Mouse (Mus musculus) midbrain, postnatal 0 days (tissue): ENCODE results near the gene Csf3r. TPM values are rescaled to one million over a fixed set of nuclear protein-coding genes. Genes with fewer than 3 reads are reported as not detected.

Experiments used
- ATAC-seq: fragments of 200-750 bp; cut with Nextera tagmentation; 2 replicates; pipeline ENCODE4 v1.8.0; 2017; ENCODE audit warnings: moderate number of reproducible peaks, mild to moderate bottlenecking, moderate TSS enrichment, moderate library complexity; ENCODE audit not compliant: low FRiP score
- DNase-seq: peaks from one replicate; pipeline ENCODE4 v3.0.0-alpha.2; 2015; ENCODE audit warnings: low spot score
- H3K27ac ChIP-seq: fragments of 300-500 bp; sonication (generic); 2 replicates; pipeline ENCODE4 v1.5.1; 2014; ENCODE audit warnings: low read depth, mild to moderate bottlenecking, low read length, mixed read lengths
- H3K27me3 ChIP-seq: fragments of 300-500 bp; sonication (generic); 2 replicates; pipeline ENCODE4 v1.6.1; 2014; ENCODE audit warnings: low read length, control low read depth, mixed read lengths; ENCODE audit not compliant: insufficient read depth
- H3K36me3 ChIP-seq: fragments of 300-500 bp; sonication (generic); 2 replicates; pipeline ENCODE4 v1.6.1; 2014; ENCODE audit warnings: low read length, control low read depth, mixed read lengths; ENCODE audit not compliant: insufficient read depth
- H3K4me1 ChIP-seq: fragments of 300-500 bp; sonication (generic); 2 replicates; pipeline ENCODE4 v1.6.1; 2014; ENCODE audit warnings: mild to moderate bottlenecking, control low read depth, antibody characterized with exemption, low read length, mixed read lengths; ENCODE audit not compliant: insufficient read depth
- H3K4me2 ChIP-seq: fragments of 300-500 bp; sonication (generic); 2 replicates; pipeline ENCODE4 v1.6.1; 2014; ENCODE audit warnings: low read depth, mild to moderate bottlenecking, low read length, mixed read lengths; ENCODE audit not compliant: poor library complexity, severe bottlenecking
- H3K4me3 ChIP-seq: fragments of 300-500 bp; sonication (generic); 2 replicates; pipeline ENCODE4 v1.5.1; 2014; ENCODE audit warnings: low read depth, mild to moderate bottlenecking, low read length, moderate library complexity
- H3K9ac ChIP-seq: fragments of 300-500 bp; sonication (generic); replicated peaks from 2 replicates; pipeline ENCODE4 v1.6.1; 2014; ENCODE audit warnings: mild to moderate bottlenecking, low read length, moderate library complexity, mixed read lengths; ENCODE audit not compliant: poor library complexity, severe bottlenecking
- H3K9me3 ChIP-seq: fragments of 300-500 bp; sonication (generic); 2 replicates; pipeline ENCODE4 v1.6.1; 2016; ENCODE audit warnings: low read length, control low read depth
- CTCF ChIP-seq: IDR thresholded peaks from 2 replicates; pipeline ENCODE4 v1.5.1; 2016; ENCODE audit warnings: antibody characterized with exemption, mild to moderate bottlenecking
- WGBS: fragments of 180-500 bp; shearing (Covaris S2); extraction: QIAGEN DNeasy Blood & Tissue Kit; methylation state at CpG from one replicate; pipeline ENCODE4 v1.1.7; 2014; 5-methylcytosine and 5-hydroxymethylcytosine counted together
- polyA plus RNA-seq: library from polyadenylated mRNA; unstranded; fragments of >200 nt; fragmentation: Nextera tagmentation; extraction: Ambion mirVana; gene quantifications from 2 replicates; pipeline ENCODE4 v1.2.1, GENCODE M21; 2015
- total RNA-seq: library from RNA; depleted of rRNA; stranded (reverse); fragments of >200 nt; gene quantifications from 2 replicates; pipeline ENCODE4 v1.2.3, GENCODE M21; 2014

The Csf3r gene
- total and polyA plus RNA-seq, 2 experiments from 2014 or later, result 0.60 to 2.2 TPM

- ATAC-seq, result no peak
Measured at GRCm38 (mm10) chr4:126035413-126035812, 11.1 kb downstream of the Csf3r start.

GRCm38 (mm10) chr4:126046851-126047585 is 22.7 kb downstream of the Csf3r start, which contains the start of gene Mrps15:
Gene Mrps15 (plus strand): TSS chr4:126046925.
- Histone ChIP-seq H3K36me3 (peaks cover 21% of the 10 kb centered on the region; the same call in 1 of the 2 replicates), H3K9ac (peak within 1 kb of the TSS; percentile 82), H3K9me3 (no peaks in the 10 kb centered on the region), H3K4me3 (peak within 1 kb of the TSS; percentile 56), H3K4me2 (peak within 1 kb of the TSS; percentile 94), H3K27ac (peak within 1 kb of the TSS; percentile 77), H3K27me3 (no peaks in the 10 kb centered on the region), H3K4me1 (peaks cover 10% of the 10 kb centered on the region; the same call in 1 of the 2 replicates)
- TF ChIP-seq CTCF, result no peak
- peak; percentile 96 for DNase-seq
- 1% methylated on average over 56 of the region's 56 CpGs for WGBS
- peak; percentile 95 for ATAC-seq

More at GRCm38 (mm10) chr4:126035413-126035812, 11.1 kb downstream of the Csf3r start:
- Histone ChIP-seq H3K4me1 (no peaks in the 10 kb centered on the region), H3K36me3 (no peaks in the 10 kb centered on the region), H3K27ac (no peak overlapping the region), H3K9me3 (no peaks in the 10 kb centered on the region), H3K4me3 (no peak overlapping the region), H3K9ac (no peak overlapping the region), H3K27me3 (no peaks in the 10 kb centered on the region), H3K4me2 (no peak overlapping the region)
- DNase-seq, result no peak
- TF ChIP-seq CTCF, result no peak
- WGBS, result 92% methylated on average over 5 of the region's 5 CpGs

GRCm38 (mm10) chr4:126051617-126052016 is 27.3 kb downstream of the Csf3r start:
- H3K4me3 ChIP-seq, result no peak overlapping the region
- ATAC-seq (no peak), DNase-seq (no peak)
- H3K9me3 ChIP-seq, result no peaks in the 10 kb centered on the region
- no peaks in the 10 kb centered on the region for H3K27me3 ChIP-seq
- TF ChIP-seq CTCF, result no peak
- H3K9ac ChIP-seq, result no peak overlapping the region
- peaks cover 46% of the 10 kb centered on the region for H3K36me3 ChIP-seq
- H3K4me1 ChIP-seq, result peaks cover 10% of the 10 kb centered on the region; the same call in 1 of the 2 replicates
- no peak overlapping the region for H3K4me2 ChIP-seq
- 77% methylated on average over 7 of the region's 7 CpGs for WGBS
- no peak overlapping the region for H3K27ac ChIP-seq

DNA sequence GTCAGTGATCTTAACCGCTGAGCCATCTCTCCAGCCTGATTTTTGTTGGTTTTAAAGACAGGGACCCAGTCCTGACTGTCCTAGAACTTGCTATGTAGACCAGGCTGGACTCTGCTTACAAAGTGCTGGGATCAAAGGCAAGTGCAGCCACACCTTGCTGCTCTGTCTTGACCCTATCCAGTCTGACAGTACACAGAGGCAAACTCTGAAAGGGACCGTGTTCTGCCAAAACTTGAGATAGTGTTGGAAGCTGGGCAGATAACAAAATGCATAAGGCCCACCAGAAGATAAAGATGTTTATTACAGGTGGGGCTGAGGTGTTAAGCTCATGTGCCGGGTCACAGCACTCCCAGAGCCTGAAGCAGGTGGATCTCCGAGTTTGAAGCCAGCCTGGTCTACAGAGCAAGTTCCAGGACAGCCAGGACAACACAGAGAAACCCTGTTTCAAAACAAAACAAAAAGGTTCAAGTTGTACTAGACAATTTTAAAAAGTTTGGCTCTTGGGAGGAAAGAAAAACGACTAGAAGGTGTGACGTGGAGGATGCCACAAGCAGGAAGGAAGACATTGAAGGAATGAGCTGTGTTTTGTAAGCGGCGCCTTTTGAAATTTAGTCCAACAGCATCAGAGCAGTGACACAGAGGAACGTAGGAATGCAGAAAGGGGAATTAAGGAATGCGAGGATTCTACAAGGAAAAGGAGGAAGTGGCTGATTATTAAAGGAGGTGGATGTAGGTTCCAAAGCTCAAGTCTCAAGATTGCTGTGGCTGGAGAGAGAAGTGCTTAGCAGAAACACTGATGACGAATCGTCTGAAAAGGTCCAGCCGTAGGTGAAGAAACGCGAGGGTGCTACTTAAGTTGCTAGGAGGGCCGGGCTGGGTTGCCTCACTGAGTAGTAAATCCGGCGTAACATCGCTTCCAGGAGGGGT is 33.1 kb downstream of the Csf3r start:
- H3K4me3 ChIP-seq, result peak overlapping the region; percentile 70
- no peaks in the 10 kb centered on the region for H3K27me3 ChIP-seq
- 0 out of 2 replicates have a peak, but pooled peaks cover 2% of the 10 kb centered on the region for H3K4me1 ChIP-seq
- H3K9ac ChIP-seq, result no peak overlapping the region
- DNase-seq, result no peak
- no peak for ATAC-seq
- H3K4me2 ChIP-seq, result peak overlapping the region; percentile 85
- WGBS, result 16% methylated on average over 19 of the region's 19 CpGs
- no peak overlapping the region for H3K27ac ChIP-seq
- H3K36me3 ChIP-seq, result peaks cover 26% of the 10 kb centered on the region
- H3K9me3 ChIP-seq, result no peaks in the 10 kb centered on the region
- TF ChIP-seq CTCF, result no peak

- Histone ChIP-seq H3K27me3 (no peaks in the 10 kb centered on the region), H3K36me3 (peaks cover 24% of the 10 kb centered on the region), H3K4me1 (0 out of 2 replicates have a peak, but pooled peaks cover 2% of the 10 kb centered on the region), H3K27ac (peak within 1 kb of the TSS; percentile 70), H3K9ac (peak within 1 kb of the TSS; percentile 64), H3K4me3 (peak within 1 kb of the TSS; percentile 70), H3K9me3 (no peaks in the 10 kb centered on the region), H3K4me2 (peak within 1 kb of the TSS; percentile 85)
- no peak for TF ChIP-seq CTCF
- WGBS, result under 1% methylated on average over 57 of the region's 57 CpGs
- ATAC-seq, result peak; percentile 97
- peak; percentile 97 for DNase-seq
Measured at GRCm38 (mm10) chr4:126058134-126058996, 34.0 kb downstream of the Csf3r start, which contains the start of gene Oscp1. Gene Oscp1 (plus strand): TSS chr4:126058565.
